Mouse (Mus musculus) G1E (cell line): ENCODE results near the gene Nek8.

Experiments
- CTCF ChIP-seq: IDR thresholded peaks from 2 replicates; pipeline ENCODE4 v1.5.1; 2012; ENCODE audit warnings: low read depth, low read length, inconsistent platforms, mixed read lengths
- GATA1 ChIP-seq: IDR thresholded peaks from 2 replicates; pipeline ENCODE4 v1.6.1; 2012; ENCODE audit warnings: borderline replicate concordance, low read length, inconsistent platforms, mixed read lengths
- GATA2 ChIP-seq: IDR thresholded peaks from 2 replicates; pipeline ENCODE4 v1.6.1; 2012; ENCODE audit warnings: low read depth, low read length, inconsistent platforms, borderline replicate concordance

DNA sequence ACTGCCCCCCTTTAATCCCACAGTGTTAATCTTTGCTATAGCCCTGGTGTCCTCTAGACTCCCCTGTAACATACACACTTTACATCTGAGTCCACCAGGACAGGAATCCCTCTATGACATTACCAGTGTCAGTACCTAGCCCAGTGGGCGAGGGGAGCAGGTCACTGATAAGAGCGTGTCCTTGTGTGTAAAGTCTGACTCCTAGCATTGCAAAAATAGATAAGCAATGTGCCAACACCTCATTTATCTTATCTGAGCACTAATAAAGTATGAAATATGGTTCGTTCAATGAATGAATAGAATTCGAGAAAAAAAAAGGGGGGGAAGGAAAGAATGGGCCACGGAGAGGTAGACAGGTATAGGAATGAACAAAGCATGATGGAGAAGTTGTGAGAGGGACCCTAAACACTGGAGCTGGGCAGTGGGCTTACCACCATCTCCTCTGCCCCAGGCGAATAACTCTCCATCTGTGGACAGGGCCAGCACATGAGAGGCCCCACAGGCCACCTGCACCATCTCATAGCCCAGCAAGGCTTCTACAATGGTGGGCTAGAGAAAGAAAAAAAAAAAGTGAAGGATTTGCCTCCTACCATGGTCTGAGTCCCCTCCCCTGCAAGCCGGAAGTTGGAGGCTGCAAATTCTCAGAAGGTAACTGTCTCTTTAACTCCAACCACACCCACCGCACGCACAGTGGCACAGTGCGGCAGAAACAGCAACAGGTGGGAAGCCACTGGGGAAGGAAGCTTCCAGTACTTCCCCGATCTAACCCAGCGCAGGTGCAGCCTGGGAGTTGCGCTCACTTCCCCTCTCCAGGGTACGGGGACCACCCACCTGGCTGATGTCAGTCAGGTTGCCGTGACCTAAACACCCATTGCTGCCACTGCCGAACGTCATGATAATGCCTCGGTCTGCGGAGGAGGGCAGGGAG, 7.7 kb downstream of the Nek8 start:
- TF ChIP-seq CTCF (no peak), GATA1 (no peak), GATA2 (0 out of 2 replicates have a peak, but pooled peaks have one; percentile 20)
